Mouse (Mus musculus) stomach, postnatal 0 days (tissue): ENCODE data around the gene Dnah2.

ENCODE experiments used
- CTCF ChIP-seq: IDR thresholded peaks from 2 replicates; pipeline ENCODE4 v1.5.1; 2016; ENCODE audit warnings: antibody characterized with exemption, low read depth, mild to moderate bottlenecking, moderate library complexity
- EP300 ChIP-seq: optimal IDR thresholded peaks from 2 replicates; pipeline ENCODE3; 2016; ENCODE audit warnings: antibody characterized with exemption

DNA sequence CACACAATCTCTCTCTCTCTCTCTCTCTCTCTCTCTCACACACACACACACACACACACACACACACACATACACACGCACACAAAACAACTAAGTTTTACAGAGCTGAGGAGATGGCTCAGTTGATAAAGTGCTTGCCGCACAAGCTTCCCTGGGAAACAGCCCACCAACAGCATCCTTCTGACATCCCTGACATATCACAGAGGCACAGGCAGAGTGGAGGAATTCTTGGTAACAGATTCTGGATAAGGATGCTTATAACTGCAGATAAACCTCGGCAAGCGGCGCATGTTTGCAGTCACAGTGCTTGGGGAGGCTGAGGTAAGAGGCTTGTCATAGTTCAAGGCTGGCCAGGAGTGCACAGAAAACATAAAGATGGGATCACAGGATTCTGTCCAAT, 87.3 kb downstream of the Dnah2 start:
- TF ChIP-seq CTCF (no peak), EP300 (no peak)
